Mouse (Mus musculus): ENCODE results near the gene Heyl.
A peak's percentile ranks its signal among the peaks of the same experiment; 100 is the strongest.
"Not testable (repeated sequence)": the region's sequence is repeated elsewhere in the genome, so short reads cannot be mapped to it uniquely, and the experiment has no call there.

Heyl gene

DNA sequence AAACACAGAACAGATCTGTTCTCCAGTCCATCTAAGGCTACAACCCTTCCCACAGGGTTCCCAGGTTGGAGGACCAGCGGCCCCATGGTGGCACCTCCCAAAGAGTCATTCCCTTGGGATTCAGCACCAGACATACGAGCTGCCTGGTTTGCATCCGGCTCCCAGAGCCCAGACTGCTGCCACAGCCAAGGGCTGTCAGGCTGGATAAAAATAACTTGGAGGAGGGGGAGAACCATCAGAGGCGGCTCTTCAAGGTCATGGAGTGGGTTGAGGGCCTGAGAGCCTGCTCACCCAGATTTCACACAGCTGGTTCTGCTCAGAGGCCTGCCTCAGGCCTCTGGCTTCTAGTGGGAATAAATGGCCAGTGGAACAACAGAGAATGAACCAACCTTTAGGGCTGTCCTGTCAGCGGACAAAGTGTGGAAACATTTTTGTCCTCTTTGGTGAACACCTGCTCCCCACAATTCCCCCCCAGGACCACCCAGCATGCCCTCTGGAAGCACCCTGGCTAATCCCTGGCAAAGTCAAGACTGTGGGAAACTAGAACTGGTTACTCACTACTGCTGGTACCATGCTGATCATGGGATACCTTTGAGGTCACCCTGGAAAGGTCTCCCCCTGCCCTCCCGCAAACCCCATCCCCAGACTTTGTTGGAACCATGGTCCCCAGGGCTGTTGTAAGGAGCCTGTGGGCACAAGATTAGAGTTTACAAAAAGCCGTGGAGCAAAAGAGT is 14.0 kb downstream of the Heyl start:
- DNase-seq (ENCODE audit: low read depth, low spot score): no peak
- Histone ChIP-seq H3K36me3 (ENCODE audit: control insufficient read depth, insufficient read depth, low read length, poor library complexity, severe bottlenecking) (no peaks in the 10 kb centered on the region), H3K27me3 (ENCODE audit: control insufficient read depth, insufficient read depth, low read length, poor library complexity, severe bottlenecking) (no peaks in the 10 kb centered on the region)

DNA sequence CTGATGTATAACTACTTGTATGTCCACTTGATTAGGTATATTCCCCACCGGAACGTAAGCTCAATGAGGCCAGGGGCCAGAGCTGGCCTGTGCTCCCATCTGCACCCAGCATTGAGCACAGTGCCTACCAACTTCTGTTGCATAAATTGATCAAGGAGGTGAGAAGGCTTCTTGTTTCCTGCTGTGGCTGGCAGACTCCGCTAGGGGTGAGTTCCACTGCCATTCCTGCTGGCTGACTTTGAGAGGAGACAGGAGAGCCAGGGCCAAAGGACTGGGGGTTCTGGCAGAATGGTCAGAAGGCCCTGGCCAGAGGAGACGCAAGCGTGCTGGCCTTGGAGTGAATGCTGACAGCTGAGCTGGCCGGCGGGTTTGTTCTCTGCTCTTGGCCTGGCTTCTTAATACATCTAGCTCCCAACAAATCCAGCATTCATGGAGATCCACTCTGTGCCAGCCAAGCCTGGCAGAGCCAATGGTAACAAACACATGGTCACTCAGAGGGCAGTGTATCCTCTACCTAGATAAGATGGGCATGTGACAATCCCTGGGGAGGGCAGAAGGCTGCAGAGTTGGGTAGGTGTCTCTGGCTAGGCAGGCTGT is 15.7 kb downstream of the Heyl start:
- Histone ChIP-seq H3K27me3 (ENCODE audit: control insufficient read depth, insufficient read depth, low read length, poor library complexity, severe bottlenecking) (no peaks in the 10 kb centered on the region), H3K36me3 (ENCODE audit: control insufficient read depth, insufficient read depth, low read length, poor library complexity, severe bottlenecking) (no peaks in the 10 kb centered on the region)
- no peak for DNase-seq (ENCODE audit: low read depth, low spot score)

DNA sequence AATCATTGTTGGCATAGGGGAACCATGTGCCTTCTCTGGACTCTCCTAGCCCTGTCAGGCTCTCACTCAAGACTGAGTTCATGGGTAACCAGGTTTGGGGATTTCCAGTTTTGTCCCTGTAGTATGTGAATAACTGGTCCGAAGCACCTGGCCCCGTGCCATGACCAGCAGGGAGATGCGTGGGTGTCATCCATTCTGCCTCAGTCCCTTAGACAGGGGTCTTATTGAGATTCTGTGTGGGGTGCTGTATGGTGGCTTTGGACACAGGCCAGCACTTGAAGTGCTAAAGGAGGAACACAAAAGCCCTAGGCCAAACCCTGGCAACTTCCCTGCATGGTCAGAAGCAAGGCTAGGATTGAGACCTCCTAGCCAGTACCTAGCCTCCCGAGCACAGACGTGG is 18.9 kb downstream of the Heyl start:
- Histone ChIP-seq H3K36me3 (ENCODE audit: control insufficient read depth, insufficient read depth, low read length, poor library complexity, severe bottlenecking) (no peaks in the 10 kb centered on the region), H3K27me3 (ENCODE audit: control insufficient read depth, insufficient read depth, low read length, poor library complexity, severe bottlenecking) (no peaks in the 10 kb centered on the region)
- DNase-seq (ENCODE audit: low read depth, low spot score): no peak

DNA sequence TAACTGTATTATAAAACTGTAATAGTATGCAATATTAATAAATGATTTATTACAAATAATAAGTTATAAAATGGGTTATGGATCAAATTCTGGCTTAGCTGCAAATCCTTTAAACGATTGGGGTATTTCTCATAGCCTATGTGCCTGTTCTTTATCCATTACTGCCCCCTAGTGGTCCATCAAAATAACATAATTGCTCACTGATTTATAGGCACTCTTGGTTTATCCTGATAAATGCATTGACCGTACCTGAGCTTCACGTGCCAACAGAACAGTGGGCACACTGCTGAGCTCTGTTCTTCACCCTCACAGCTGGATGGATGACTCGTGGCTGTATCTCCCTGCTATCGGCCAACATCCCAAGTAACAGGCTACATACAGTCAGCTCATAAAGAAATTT is 21.3 kb downstream of the Heyl start:
- Histone ChIP-seq H3K36me3 (ENCODE audit: control insufficient read depth, insufficient read depth, low read length, poor library complexity, severe bottlenecking) (no peaks in the 10 kb centered on the region), H3K27me3 (ENCODE audit: control insufficient read depth, insufficient read depth, low read length, poor library complexity, severe bottlenecking) (no peaks in the 10 kb centered on the region)
- DNase-seq (ENCODE audit: low read depth, low spot score): peak; percentile 78

DNA sequence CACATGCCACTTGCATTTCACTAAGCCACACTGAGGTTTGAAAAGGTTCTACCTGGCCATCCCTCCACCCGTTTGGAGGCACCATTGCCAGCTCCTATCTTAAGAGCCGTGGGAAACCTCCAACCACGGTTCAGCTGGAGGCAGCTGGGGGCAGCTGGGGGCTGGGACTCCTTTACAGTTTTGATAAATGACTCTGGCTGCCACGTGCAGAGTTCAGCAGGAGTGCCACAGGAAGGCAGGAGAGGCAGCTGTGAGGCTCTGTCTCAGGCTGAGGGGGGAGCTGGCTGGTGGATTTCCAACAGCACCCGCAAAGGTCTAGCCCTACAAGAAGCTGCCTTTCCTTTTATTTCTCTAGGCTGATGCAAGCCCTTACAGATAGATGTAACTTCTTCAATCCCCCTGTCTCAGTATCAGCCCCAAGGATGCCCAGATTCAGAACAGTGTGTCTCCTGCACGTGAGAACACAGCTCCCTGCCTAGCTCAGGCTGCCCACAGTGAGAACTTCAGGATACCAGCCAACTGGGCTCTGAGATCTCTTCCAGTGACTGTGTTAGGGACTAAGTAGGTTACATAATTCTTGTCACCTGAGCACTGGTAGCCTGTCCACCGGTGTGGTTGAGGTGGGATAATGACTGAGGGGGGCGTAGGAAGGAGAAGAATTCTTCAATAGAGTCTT is 26.9 kb downstream of the Heyl start:
- no peak for DNase-seq (ENCODE audit: low read depth, low spot score)
- Histone ChIP-seq H3K36me3 (ENCODE audit: control insufficient read depth, insufficient read depth, low read length, poor library complexity, severe bottlenecking) (no peaks in the 10 kb centered on the region), H3K27me3 (ENCODE audit: control insufficient read depth, insufficient read depth, low read length, poor library complexity, severe bottlenecking) (no peaks in the 10 kb centered on the region)

DNA sequence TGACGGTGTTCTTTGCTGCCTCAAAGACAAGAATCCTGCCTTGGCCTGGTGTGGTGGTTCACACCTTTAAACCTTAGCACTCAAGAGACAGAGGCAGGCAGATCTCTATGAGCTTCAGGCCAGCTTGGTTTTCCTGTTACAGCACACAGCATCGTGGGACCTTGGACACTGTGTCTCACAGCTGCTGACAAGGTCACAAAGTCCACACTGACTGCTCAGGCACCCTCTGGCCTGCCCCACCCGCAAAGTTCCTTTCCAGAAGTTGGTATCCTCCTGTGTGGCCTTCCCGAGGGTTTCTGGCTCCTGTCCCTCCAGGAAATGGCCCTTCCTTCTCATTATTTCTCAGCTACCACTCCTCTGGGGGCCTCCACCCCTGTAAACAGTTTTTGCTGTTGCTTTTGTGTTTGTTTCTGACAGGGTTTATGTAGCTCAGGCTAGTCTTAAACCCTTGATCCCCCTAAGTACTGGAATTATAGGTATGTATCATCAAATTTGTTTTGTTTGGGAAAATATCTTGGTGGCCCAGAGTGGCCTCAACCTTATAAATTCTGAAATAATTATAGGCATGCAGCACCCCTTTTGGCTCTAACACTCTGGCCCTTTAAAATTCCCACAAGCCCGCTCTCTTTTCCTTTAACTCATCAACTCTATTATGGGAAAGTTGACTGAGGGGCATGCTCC is 28.5 kb downstream of the Heyl start, which contains the start of gene Pabpc4:
TSS of gene Pabpc4 (plus strand) at position 631 of the 681 bp plus-strand sequence.
- no peaks in the 10 kb centered on the region for H3K36me3 ChIP-seq (ENCODE audit: control insufficient read depth, insufficient read depth, low read length, poor library complexity, severe bottlenecking)

DNA sequence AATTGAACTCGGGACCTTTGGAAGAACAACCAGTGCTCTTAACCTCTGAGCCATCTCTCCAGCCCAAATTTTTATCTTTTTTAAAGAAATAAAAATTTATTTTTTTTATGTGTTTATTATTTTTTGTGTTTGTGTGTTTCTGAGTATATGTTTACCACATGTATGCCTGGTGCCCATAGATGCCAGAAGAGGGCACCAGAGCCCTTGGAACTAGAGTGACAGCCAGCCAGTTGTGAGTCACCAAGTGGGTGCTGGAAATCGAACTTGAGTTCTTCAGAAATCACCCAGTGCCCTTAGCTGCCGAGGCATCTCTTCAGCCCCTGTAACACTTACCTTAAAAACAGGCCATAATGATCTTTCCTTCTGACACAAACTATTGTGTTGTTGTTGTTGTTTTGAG is 37.7 kb downstream of the Heyl start:
- no peaks in the 10 kb centered on the region for H3K27me3 ChIP-seq (ENCODE audit: control insufficient read depth, insufficient read depth, low read length, poor library complexity, severe bottlenecking)
- DNase-seq (ENCODE audit: low read depth, low spot score): no peak
- H3K36me3 ChIP-seq (ENCODE audit: control insufficient read depth, insufficient read depth, low read length, poor library complexity, severe bottlenecking): no peaks in the 10 kb centered on the region

More for the DNA sequence above, 28.5 kb downstream of the Heyl start, which contains the start of gene Pabpc4:
- H3K27me3 ChIP-seq (ENCODE audit: control insufficient read depth, insufficient read depth, low read length, poor library complexity, severe bottlenecking): no peaks in the 10 kb centered on the region
- DNase-seq (ENCODE audit: low read depth, low spot score): no peak

DNA sequence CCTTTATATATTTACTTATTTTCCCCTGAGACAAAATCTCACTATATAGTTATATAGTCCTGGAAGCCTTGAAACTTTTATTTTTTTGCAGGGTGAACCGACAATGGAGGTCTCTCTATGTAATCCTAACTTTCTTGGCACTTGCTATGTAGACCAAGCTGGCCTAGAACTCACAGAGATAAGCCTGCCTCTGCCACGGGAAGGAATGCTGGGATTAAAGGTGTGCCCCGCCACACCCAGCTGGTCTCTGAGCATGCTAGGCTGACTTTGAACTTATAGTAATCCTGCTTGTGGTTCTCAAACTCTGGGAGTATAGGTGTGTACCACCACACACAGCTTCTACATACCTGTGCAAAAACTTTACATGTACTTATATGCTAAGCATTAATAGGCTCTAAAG is 46.8 kb downstream of the Heyl start:
- no peaks in the 10 kb centered on the region for H3K27me3 ChIP-seq (ENCODE audit: control insufficient read depth, insufficient read depth, low read length, poor library complexity, severe bottlenecking)
- H3K36me3 ChIP-seq (ENCODE audit: control insufficient read depth, insufficient read depth, low read length, poor library complexity, severe bottlenecking): no peaks in the 10 kb centered on the region
- no peak for DNase-seq (ENCODE audit: low read depth, low spot score)

DNA sequence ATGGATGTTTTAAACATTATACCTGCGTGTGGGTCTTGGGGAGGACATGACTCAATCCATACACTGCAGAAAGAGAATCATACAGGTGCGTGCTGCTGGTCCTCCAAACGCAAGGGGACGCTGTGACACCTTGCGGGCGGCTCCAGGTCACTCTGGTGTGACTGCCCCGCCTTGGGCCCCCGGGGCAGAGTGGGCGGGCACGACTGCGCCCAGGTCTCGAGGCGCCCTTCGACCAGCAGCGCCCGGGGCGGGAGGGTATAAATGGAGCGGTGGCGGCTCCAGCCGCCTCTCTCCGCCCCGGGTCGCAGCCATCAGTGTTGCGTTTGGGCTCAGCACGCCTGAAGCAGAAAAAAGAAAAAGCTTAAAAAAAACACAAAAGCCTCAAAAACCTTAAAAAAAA is 49.1 kb downstream of the Heyl start:
- no peaks in the 10 kb centered on the region for H3K27me3 ChIP-seq (ENCODE audit: control insufficient read depth, insufficient read depth, low read length, poor library complexity, severe bottlenecking)
- H3K36me3 ChIP-seq (ENCODE audit: control insufficient read depth, insufficient read depth, low read length, poor library complexity, severe bottlenecking): 0 out of 2 replicates have a peak, but pooled peaks cover 2% of the 10 kb centered on the region
- DNase-seq (ENCODE audit: low read depth, low spot score): peak; percentile 96

DNA sequence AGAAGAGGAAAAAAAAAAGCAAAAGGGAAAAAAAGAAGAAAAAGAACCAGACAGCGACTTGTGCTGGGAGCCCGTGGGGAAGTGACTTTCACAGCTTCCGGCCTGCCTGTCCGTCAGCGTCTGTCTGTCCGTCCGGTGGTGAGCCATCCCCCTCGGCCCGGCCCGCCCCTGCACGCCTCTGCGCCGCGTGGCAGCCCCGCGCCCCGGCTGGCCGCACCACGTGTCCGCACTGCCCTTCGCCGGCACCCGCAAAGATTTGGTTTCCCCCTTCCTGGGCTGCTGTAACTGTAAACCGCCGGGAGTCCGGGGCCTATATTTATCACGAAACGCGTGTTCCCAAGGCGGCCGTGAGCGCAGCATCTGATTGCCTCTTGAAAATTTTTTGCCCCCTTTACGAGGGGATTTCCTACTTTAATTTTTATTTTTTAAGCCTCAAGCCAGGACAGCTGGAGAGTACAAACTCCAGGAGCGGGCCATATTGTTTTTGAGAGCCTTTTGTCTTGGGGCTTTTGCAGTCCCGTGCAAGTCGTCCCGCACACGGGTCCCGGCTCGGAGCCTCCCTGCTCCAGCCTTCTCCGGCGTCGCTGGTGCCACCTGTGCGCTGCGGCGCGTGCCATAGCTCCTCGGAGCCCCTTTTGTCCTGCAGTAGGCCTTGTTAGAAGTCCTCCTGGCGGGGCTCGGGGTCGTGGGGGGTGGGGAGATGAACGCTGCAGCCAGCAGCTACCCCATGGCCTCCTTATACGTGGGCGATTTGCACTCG is 49.7 kb downstream of the Heyl start:
- peak; percentile 42 for DNase-seq (ENCODE audit: low read depth, low spot score)
- H3K36me3 ChIP-seq (ENCODE audit: control insufficient read depth, insufficient read depth, low read length, poor library complexity, severe bottlenecking); H3K27me3 ChIP-seq (ENCODE audit: control insufficient read depth, insufficient read depth, low read length, poor library complexity, severe bottlenecking): not testable (repeated sequence)

DNA sequence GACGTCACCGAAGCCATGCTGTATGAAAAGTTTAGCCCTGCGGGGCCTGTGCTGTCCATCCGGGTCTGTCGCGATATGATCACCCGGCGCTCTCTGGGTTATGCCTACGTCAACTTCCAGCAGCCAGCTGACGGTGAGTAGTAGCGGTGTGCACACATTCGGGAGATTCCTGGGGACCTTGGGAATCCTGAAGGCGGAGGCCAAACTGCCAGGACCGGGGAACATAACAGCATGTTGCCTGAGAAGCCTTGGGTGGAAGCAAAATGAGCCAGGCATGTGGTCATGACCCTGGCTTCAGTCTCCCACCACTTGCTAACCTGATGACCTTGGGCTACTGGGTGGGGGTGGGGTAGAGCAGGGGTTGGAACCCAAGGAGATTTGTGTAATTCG is 50.3 kb downstream of the Heyl start:
- not testable (repeated sequence) for H3K27me3 ChIP-seq (ENCODE audit: control insufficient read depth, insufficient read depth, low read length, poor library complexity, severe bottlenecking); DNase-seq (ENCODE audit: low read depth, low spot score); H3K36me3 ChIP-seq (ENCODE audit: control insufficient read depth, insufficient read depth, low read length, poor library complexity, severe bottlenecking)

DNA sequence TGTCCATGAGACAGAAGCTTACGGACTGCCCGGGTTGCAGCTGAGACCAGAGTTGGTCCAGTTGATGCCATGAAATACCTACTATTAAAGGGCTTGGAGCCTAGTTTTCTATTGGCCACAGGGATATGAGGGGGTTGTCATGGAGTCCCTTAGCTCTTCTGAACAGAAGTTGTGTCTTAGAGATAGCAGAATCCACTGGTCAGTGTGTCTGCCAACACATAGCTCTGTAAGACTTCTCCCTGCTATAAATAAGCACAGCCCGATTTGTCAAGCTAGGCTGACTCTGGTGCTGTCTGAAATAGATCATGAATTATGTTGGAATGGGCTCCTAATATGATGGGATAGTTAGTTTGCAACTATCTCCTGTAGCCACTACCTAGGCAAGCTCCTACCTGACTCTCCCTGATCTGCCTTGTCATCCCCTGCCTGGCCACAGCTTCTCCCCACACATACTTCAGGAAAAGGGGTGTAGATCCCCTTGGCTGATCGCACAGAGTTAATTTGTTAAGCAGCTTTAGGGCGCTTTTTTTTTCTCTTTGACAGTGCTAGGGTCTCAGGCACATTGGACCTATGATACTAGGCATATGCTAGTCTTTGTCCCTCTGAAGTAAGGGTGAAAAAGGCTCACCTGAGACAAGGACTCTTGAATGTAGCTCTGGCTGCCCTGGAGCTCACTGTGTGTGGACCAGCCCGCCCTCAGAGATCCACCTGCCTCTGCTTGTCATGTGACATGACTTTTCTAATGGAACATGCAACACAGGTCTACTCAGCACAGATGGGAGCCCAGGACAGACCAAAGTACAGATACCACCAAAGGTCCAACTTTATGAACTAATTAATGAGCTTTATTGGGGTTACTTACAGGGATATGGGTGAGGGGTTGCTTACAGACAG is 51.6 kb downstream of the Heyl start:
- Histone ChIP-seq H3K27me3 (ENCODE audit: control insufficient read depth, insufficient read depth, low read length, poor library complexity, severe bottlenecking) (no peaks in the 10 kb centered on the region), H3K36me3 (ENCODE audit: control insufficient read depth, insufficient read depth, low read length, poor library complexity, severe bottlenecking) (peaks cover 9% of the 10 kb centered on the region)
- no peak for DNase-seq (ENCODE audit: low read depth, low spot score)

DNA sequence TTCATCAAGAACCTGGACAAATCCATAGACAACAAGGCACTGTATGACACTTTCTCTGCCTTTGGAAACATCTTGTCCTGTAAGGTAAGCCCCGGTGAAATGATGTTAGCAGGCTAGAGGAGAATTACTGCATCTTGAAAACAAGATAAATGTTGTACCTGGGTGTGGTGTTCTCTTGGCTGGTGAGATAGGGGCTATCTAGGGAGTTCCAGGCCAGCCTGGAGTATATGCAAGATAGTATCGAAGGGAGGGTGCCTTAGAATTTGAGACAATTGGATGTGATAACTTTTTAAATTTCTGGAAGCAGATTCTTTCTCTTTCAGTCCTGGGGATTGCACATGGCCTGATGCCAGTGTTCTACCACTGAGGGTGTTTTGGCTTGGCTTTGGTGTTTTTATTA is 53.4 kb downstream of the Heyl start:
- Histone ChIP-seq H3K27me3 (ENCODE audit: control insufficient read depth, insufficient read depth, low read length, poor library complexity, severe bottlenecking) (no peaks in the 10 kb centered on the region), H3K36me3 (ENCODE audit: control insufficient read depth, insufficient read depth, low read length, poor library complexity, severe bottlenecking) (peaks cover 17% of the 10 kb centered on the region)
- no peak for DNase-seq (ENCODE audit: low read depth, low spot score)

DNA sequence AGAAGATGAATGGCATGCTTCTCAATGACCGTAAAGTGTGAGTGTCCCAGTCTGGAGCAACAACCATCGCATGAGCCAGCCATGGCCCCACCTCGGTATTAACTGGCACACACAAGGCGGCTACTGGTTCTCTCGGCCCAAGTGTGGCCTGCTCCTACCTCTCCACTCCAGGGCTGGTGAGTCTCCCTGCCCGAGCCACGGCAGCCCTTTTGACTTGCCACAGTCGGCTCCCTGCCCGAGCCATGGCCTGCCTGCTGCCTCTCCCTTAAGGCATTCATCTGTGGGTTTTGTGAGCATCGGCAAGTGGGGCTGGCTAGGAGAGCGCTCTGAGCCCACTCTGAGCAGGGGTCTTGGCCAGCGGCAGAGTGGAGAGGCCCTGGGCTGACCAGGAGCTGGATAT is 55.7 kb downstream of the Heyl start:
- Histone ChIP-seq H3K27me3 (ENCODE audit: control insufficient read depth, insufficient read depth, low read length, poor library complexity, severe bottlenecking) (no peaks in the 10 kb centered on the region), H3K36me3 (ENCODE audit: control insufficient read depth, insufficient read depth, low read length, poor library complexity, severe bottlenecking) (peaks cover 28% of the 10 kb centered on the region)
- no peak for DNase-seq (ENCODE audit: low read depth, low spot score)

Measured in splenic B cell, adult 2 months (primary cell).